Mouse (Mus musculus) left cerebral cortex, adult 2 months (tissue): ENCODE data around the gene Dgkd. TPM values are rescaled to one million over a fixed set of nuclear protein-coding genes. Genes with fewer than 3 reads are reported as not detected.
"Not testable (repeated sequence)": the region's sequence is repeated elsewhere in the genome, so short reads cannot be mapped to it uniquely, and the experiment has no call there.

Experiments used
- DNase-seq, 2 experiments: peaks; one replicate each; pipeline ENCODE4 v3.0.0; 2021 to 2022; ENCODE audit warnings: low spot score in 2 of 2, mixed read lengths in 1 of 2; ENCODE audit errors: extremely low spot score in 1 of 2
- H3K27ac ChIP-seq: fragments of 200-600 bp; 2 replicates; pipeline ENCODE4 v1.8.1; 2022
- H3K4me3 ChIP-seq: fragments of 200-600 bp; 2 replicates; pipeline ENCODE4 v1.8.1; 2022
- CTCF ChIP-seq: fragments of 200-600 bp; IDR thresholded peaks from 2 replicates; pipeline ENCODE4 v1.8.1; 2022; ENCODE audit warnings: antibody characterized with exemption, mild to moderate bottlenecking, moderate library complexity
- intact Hi-C: fragments of 180-260 bp; cut with DNase I; formaldehyde crosslinking; loops from one replicate; pipeline ENCODE4 v1.15.1; 2025
- long read RNA-seq, 2 experiments: library from polyadenylated mRNA; stranded (forward); transcript quantifications; one replicate each; pipeline ENCODE4 v2.0.0; 2021; ENCODE audit warnings: borderline mapping rate in 2 of 2
- total RNA-seq, 2 experiments: library from RNA; stranded (reverse); gene quantifications; 2 replicates each; pipeline ENCODE4 v1.2.3; 2021

The Dgkd gene
- total RNA-seq = 100 to 1,000 TPM in 1 of 2 experiments, 10 to 100 TPM in 1; 95.3 to 106 TPM
- long read RNA-seq, experiment 1, full-length matches to known transcripts = 117 of 193 reads
- long read RNA-seq, experiment 1, partial matches to known transcripts = 33 of 193 reads
- long read RNA-seq, experiment 1, other reads (novel, unspliced or antisense) = 43 of 193 reads
- long read RNA-seq, experiment 2, full-length matches to known transcripts = 89 of 160 reads
- long read RNA-seq, experiment 2, partial matches to known transcripts = 21 of 160 reads
- long read RNA-seq, experiment 2, other reads (novel, unspliced or antisense) = 50 of 160 reads

GRCm38 (mm10) chr1:87852892-87853600, at the start of gene Dgkd:
Dgkd (plus strand) TSS chr1:87853287.
- intact Hi-C loops = loop anchor here (2.0 kb wide), 1 partner anchor 60 kb away; no protein-coding TSS in a partner anchor
- no peak; the same call in 1 of the 2 replicates for TF ChIP-seq CTCF
- peak; percentile 69 to 73 for DNase-seq

GRCm38 (mm10) chr1:87803576-87803975, 49.5 kb upstream of the Dgkd start, which contains the start of gene Sag:
Sag (plus strand) TSS chr1:87803680.
- no peak for DNase-seq
- intact Hi-C loops = no loop called here
- H3K4me3 ChIP-seq = no peak within 1 kb of the TSS
- TF ChIP-seq CTCF = no peak
- H3K27ac ChIP-seq = no peak within 1 kb of the TSS

More at GRCm38 (mm10) chr1:87852892-87853600, at the start of gene Dgkd:
- H3K4me3 ChIP-seq = peak within 1 kb of the TSS; percentile 91
- peak within 1 kb of the TSS; percentile 84 for H3K27ac ChIP-seq

- H3K27ac ChIP-seq = no peak overlapping the region
- DNase-seq = no peak
- H3K4me3 ChIP-seq = no peak overlapping the region
- TF ChIP-seq CTCF = no peak
- intact Hi-C loops = no loop called here
Observed at GRCm38 (mm10) chr1:87807751-87808150, 45.3 kb upstream of the Dgkd start.

DNA sequence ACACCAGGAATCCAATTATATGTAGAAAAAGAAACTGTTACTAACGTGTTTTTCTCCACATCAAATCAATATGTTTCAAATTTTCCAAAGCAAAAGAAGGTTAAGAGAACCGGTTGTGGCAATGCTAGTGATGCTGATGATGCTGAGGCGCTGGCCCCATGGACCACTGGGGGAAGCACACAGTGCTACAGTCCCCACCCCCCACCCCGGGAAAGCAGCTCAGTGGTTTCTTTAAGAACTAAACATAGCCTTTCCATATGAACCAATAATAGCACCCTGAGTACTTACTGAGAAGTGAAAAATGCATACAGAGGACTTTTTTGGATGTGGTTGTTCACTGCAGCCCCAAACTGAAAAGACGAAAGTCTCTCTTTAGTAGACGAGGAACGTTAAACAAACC, 41.7 kb upstream of the Dgkd start:
- Histone ChIP-seq H3K4me3 (no peak overlapping the region), H3K27ac (peak overlapping the region; percentile 84)
- intact Hi-C loops = no loop called here
- no peak for TF ChIP-seq CTCF
- DNase-seq = no peak

- no peak for TF ChIP-seq CTCF
- no peak for DNase-seq
- peak overlapping the region; percentile 84 for H3K27ac ChIP-seq
- H3K4me3 ChIP-seq = no peak overlapping the region
- intact Hi-C loops = loop anchor here (2.0 kb wide), 1 partner anchor 37 kb away; no protein-coding TSS in a partner anchor
Observed at GRCm38 (mm10) chr1:87812061-87812460, 41.0 kb upstream of the Dgkd start.

DNA sequence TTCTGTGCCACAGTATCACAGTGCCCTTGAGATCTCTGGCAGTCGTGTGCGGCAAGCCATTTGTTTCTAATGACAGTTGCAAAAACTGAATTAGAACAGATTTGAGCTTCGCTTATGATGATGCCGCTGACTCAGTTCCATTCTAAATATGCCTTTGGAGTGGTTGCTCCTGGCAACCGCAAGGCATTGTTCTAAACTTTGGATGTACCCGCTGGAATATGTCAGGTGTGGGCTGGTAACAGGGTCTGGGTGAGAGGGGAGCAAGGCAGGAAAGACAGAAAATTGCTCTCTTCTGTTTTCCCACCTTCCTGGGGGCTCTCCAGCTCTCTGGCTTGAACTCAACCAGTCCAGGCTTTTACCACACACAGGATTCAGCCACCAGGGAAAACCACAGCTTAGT, 39.9 kb upstream of the Dgkd start:
- intact Hi-C loops = loop anchor here (2.0 kb wide), 1 partner anchor 36 kb away; no protein-coding TSS in a partner anchor
- TF ChIP-seq CTCF = no peak
- DNase-seq = peak; percentile 43 to 63
- H3K27ac ChIP-seq = peak overlapping the region; percentile 84
- no peak overlapping the region for H3K4me3 ChIP-seq

DNA sequence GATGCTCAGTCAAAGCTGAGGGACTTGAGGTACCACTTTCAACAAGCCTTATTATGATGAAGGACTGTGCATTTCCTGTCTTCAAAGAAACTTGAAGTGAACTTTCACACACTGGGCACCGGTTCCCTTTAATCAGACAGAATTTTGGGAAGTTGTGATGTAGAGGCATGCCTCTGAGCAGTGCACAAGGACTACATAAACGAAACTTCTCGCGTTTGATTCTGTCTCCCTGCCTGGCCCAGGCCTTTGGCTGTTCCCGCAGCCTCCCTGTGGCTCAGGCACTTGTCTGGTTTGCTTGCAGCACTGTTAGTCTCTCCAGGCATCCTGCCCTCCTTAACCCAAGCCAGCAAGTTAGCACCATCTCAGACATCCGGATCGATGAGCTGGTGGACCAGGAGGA, 39.4 kb upstream of the Dgkd start:
- no peak overlapping the region for H3K4me3 ChIP-seq
- intact Hi-C loops = loop anchor here (2.0 kb wide), 1 partner anchor 35 kb away; no protein-coding TSS in a partner anchor
- no peak for TF ChIP-seq CTCF
- H3K27ac ChIP-seq = peak overlapping the region; percentile 84
- no peak for DNase-seq

DNA sequence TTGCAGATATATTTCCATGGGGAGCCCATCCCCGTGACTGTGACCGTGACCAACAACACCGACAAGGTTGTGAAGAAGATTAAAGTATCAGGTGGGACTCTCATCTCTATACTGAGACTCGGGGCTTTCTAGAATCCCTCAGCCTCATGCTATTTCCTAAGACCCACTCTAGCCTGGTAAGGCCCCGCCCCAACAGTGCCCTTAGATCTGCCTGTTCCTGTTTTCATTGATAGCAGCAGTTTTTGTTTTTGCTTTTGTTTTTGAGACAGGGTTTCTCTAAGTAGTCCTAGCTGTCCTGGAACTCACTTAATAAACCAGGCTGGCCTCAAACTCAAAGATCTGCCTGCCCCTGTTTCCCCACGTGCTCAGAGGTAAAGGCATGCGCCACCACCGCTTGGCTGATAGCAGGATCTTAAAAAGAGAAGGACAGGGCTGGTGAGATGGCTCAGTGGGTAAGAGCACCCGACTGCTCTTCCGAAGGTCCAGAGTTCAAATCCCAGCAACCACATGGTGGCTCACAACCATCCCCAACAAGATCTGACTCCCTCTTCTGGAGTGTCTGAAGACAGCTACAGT, 28.6 kb upstream of the Dgkd start:
- no peak for DNase-seq
- H3K4me3 ChIP-seq = no peak overlapping the region
- no peak overlapping the region for H3K27ac ChIP-seq
- intact Hi-C loops = no loop called here
- TF ChIP-seq CTCF = no peak

DNA sequence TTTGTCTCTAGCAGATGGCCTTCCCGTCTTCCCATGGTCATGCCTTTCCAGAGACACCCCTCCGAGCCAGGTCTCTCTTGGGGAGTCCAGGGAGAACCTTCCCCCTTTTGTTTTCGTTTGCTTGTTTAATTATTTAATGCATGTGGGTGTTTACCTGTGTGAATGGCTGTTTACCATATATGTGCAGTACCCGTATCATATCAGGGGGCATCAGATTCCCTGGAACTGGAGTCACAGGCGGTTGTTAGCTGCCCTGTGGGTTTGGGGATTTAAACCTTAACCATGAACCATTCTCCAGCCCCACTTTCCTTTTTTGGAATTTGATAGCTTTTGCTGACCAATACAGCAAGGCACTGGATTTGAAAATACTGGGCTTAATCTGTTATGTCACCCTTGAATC, 27.8 kb upstream of the Dgkd start:
- TF ChIP-seq CTCF = peak; percentile 4
- H3K27ac ChIP-seq = no peak overlapping the region
- no peak for DNase-seq
- intact Hi-C loops = no loop called here
- no peak overlapping the region for H3K4me3 ChIP-seq

- intact Hi-C loops = no loop called here
- no peak overlapping the region for H3K27ac ChIP-seq
- TF ChIP-seq CTCF = no peak
Observed at GRCm38 (mm10) chr1:87825991-87826390, 27.1 kb upstream of the Dgkd start.

GRCm38 (mm10) chr1:87826474-87826873, 26.6 kb upstream of the Dgkd start:
- no peak for DNase-seq
- intact Hi-C loops = no loop called here
- Histone ChIP-seq H3K4me3 (no peak overlapping the region), H3K27ac (no peak overlapping the region)
- no peak for TF ChIP-seq CTCF

More at GRCm38 (mm10) chr1:87825991-87826390, 27.1 kb upstream of the Dgkd start:
- no peak overlapping the region for H3K4me3 ChIP-seq
- DNase-seq = no peak

DNA sequence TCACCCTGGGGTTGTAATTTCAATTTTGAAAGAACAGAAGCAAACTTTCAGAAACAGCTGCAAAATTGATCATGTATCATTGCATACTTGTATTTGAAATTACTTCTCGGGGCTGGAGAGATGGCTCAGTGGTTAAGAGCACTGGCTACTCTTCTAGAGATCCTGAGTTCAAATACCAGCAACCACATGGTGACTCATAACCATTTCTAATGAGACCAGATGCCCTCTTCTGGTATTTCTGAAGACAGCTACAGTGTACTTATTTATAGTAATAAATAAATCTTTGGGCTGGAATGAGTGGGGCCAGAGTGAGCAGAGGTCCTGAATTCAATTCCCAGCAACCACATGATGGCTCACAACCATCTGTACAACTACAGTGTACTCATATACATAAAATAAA, 25.6 kb upstream of the Dgkd start:
- intact Hi-C loops, H3K4me3 ChIP-seq, H3K27ac ChIP-seq, DNase-seq: not testable (repeated sequence)
